In the genomic region with DNA sequence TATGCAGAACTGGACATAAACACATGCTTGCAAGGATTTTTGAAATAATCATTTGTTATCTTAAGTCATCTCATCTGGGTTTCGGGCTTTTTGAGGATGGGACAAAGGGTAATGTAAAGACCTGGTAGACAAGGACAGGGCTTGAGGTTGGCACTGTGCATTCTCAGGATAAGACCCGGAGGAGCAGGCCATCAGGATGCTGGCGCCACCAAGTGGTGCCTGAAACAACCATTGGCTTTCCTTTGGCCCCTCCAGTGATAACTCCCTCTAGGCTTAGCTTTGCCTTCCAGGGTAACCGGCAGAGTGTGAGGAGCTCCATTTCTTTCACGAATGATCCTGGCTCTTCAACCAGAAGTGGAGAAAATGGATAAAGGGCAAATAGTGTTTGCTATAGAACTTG, we compare ENCODE assay signal across 8 mouse cellular contexts. TPM values are rescaled to one million over a fixed set of nuclear protein-coding genes. Genes with fewer than 3 reads are reported as not detected.
A peak's percentile ranks its signal among the peaks of the same experiment; 100 is the strongest.
DNase-seq lines count a peak whose midpoint lies in the region; ATAC-seq and TF ChIP-seq lines count a peak whose summit lies in the region.

No protein-coding gene starts in this region.

- DNase-seq in gastrocnemius, postnatal 10 days: peak; percentile 12
- no peak for DNase-seq in gastrocnemius, adult 8-10 months (ENCODE audit: low spot score in 2 of 2)
- DNase-seq in ovary, postnatal 14 days (ENCODE audit: low spot score): peak; percentile 11
- DNase-seq in ovary, adult 18-20 months (ENCODE audit: low spot score): no peak
- peak; percentile 52 for DNase-seq in embryo, embryonic 10.5 days (ENCODE audit: low spot score)
- peak; percentile 50 for DNase-seq in lung, postnatal 0 days (ENCODE audit: low spot score)
- no peak for DNase-seq in MN1 (ENCODE audit: low spot score)
- DNase-seq in layer of hippocampus, adult 9-10 months (ENCODE audit: low spot score): no peak

- TF ChIP-seq CTCF in lung, postnatal 0 days (IDR thresholded peaks at IDR 0.05): peak; percentile 80

- H3K9me3 ChIP-seq in lung, postnatal 0 days (ENCODE audit: low read length): no peaks in the 10 kb centered on the region

- no peak for TF ChIP-seq EP300 in lung, postnatal 0 days (IDR thresholded peaks at IDR 0.05)

- WGBS in lung, postnatal 0 days: 59% methylated on average over 5 of the region's 5 CpGs

- H3K27ac ChIP-seq in lung, postnatal 0 days (ENCODE audit: low read length): no peak overlapping the region

- H3K36me3 ChIP-seq in lung, postnatal 0 days (ENCODE audit: insufficient read depth, low read length): no peaks in the 10 kb centered on the region

- no peaks in the 10 kb centered on the region for H3K27me3 ChIP-seq in lung, postnatal 0 days (replicated peaks; ENCODE audit: insufficient read depth, low read length)

- no peaks in the 10 kb centered on the region for H3K4me1 ChIP-seq in lung, postnatal 0 days (ENCODE audit: insufficient read depth, low read depth, low read length)

- no peak overlapping the region for H3K4me3 ChIP-seq in lung, postnatal 0 days (ENCODE audit: low read depth, low read length)

- no peak overlapping the region for H3K4me2 ChIP-seq in lung, postnatal 0 days (replicated peaks; ENCODE audit: low read depth, low read length)

- H3K9ac ChIP-seq in lung, postnatal 0 days (replicated peaks; ENCODE audit: low read depth): no peak overlapping the region

- ATAC-seq in lung, postnatal 0 days: no peak

RNA-seq across cellular contexts. Expression of a gene that starts 38.0 kb away (rescaled TPM):
- 10 to 100 TPM; 26.6 to 30.9 TPM for total RNA-seq in gastrocnemius, postnatal 10 days (2021)
- total RNA-seq in gastrocnemius, adult 8-10 months (2022): 100 to 1,000 TPM; 114 to 141 (median 134) TPM
- 253 and 301 TPM in 2 replicates for polyA plus RNA-seq in lung, postnatal 0 days (2015; fragmentation: Nextera tagmentation; extraction: Ambion mirVana)

Comparison
In these comparisons a context has a peak if more than half of its experiments do, and no peak if none do; other contexts are left out.
1. DNase-seq: peak in gastrocnemius, postnatal 10 days (single experiment), ovary, postnatal 14 days (single experiment), embryo, embryonic 10.5 days (single experiment) and lung, postnatal 0 days (single experiment); none in gastrocnemius, adult 8-10 months (0 of 2), ovary, adult 18-20 months (single experiment), MN1 (single experiment) and layer of hippocampus, adult 9-10 months (single experiment).